Mouse (Mus musculus): ENCODE results near the gene Pip4k2c.

Pip4k2c gene

DNA sequence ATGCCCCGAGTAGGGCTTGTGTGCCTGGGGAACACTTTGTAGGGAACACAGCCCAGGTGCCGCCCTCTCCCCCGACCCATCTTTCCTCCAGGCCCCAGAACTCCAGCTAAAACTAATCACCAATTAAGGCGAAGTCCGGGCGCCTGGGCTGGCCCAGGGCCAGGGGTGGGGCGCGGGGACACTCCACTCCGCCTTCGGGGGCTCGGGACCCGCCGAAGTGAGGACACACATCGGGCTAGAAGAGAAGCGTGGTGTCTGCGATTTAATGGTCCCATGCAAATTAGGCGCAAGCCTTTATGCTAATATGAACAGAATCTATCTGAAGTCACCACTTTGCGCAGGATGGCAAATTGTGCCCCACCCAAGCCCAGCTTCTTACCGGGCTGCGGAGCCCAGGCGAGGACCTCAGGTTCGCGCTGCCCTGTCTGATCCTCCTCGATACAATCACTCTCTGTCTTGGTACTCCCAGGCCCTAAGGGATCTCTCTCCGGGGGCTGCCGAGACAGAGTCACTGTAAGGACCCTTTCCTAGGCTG, 22.2 kb downstream of the Pip4k2c start:
- no peak for DNase-seq (ENCODE audit: extremely low read depth, low read depth, low spot score)

GRCm38 (mm10) chr10:127188465-127189115, 22.8 kb downstream of the Pip4k2c start:
- no peak for DNase-seq (ENCODE audit: extremely low read depth, low read depth, low spot score)

DNA sequence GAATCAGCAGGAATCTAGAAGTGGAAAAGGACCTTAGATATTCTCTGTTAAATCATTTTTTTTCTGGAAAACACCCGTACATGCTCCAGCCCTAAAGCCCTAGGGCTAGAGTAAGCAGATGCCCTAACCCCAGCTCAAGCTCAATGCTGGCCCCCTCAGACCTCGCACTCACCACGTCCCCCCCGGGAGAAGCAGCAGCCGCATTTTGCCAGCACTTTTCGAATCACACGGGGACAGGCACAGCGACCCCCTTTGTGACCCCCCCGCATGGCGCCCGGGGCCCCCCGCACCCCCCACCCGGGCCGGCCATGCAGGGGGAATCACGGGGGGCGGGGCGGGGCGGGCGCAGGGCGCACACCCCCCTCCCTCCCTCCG, 23.3 kb downstream of the Pip4k2c start:
- DNase-seq (ENCODE audit: extremely low read depth, low read depth, low spot score) = no peak

GRCm38 (mm10) chr10:127187371-127188078, 23.9 kb downstream of the Pip4k2c start:
- DNase-seq (ENCODE audit: extremely low read depth, low read depth, low spot score) = no peak

DNA sequence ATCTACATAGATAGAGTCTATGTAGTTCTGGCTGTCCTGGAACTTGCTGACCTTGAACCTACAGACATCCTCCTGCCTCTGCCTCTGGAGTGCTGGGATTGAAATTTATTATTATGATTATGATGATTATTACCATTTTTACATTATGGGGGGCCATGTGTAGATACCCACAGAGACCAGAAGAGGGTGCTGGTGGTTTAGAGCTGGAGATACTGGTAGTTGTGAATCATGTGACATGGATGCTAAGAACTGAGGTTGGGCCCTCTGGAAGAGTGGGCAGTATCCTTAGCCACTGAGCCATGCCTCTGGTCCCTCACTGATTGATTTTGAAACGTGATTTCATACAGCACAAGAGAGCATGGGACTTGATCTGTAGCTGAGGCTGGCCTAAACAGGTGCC, 24.9 kb downstream of the Pip4k2c start:
- DNase-seq (ENCODE audit: extremely low read depth, low read depth, low spot score) = no peak

- no peak for DNase-seq (ENCODE audit: extremely low read depth, low read depth, low spot score)
Measured at GRCm38 (mm10) chr10:127185506-127185905, 25.9 kb downstream of the Pip4k2c start.

- DNase-seq (ENCODE audit: extremely low read depth, low read depth, low spot score) = no peak
Measured at GRCm38 (mm10) chr10:127185101-127185500, 26.3 kb downstream of the Pip4k2c start.

DNA sequence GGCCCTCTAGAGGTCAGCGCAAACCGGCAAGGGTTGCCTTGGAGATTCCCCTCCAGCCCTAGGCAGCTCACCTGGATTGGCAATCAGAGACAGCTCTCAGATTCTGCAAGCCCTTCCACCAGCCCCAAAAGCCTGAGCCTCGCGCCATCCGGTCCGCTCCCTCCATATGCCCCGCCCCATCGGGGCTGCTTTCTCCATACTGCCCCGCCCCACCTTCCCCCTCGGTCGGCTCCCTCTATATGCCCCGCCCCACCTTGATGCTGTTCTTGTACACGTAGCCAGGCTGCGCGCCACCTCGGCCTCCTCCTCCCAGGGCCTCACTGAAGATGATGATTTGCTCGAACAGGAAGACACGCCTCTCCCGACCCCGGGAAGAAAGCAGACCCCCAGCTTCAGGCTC, 27.6 kb downstream of the Pip4k2c start:
- DNase-seq (ENCODE audit: extremely low read depth, low read depth, low spot score) = no peak

- no peak for DNase-seq (ENCODE audit: extremely low read depth, low read depth, low spot score)
Measured at GRCm38 (mm10) chr10:127182624-127183023, 28.8 kb downstream of the Pip4k2c start.

GRCm38 (mm10) chr10:127181566-127181965, 29.8 kb downstream of the Pip4k2c start:
- DNase-seq (ENCODE audit: extremely low read depth, low read depth, low spot score) = no peak

- DNase-seq (ENCODE audit: extremely low read depth, low read depth, low spot score) = no peak
Measured at GRCm38 (mm10) chr10:127180695-127181047, 30.7 kb downstream of the Pip4k2c start.

DNA sequence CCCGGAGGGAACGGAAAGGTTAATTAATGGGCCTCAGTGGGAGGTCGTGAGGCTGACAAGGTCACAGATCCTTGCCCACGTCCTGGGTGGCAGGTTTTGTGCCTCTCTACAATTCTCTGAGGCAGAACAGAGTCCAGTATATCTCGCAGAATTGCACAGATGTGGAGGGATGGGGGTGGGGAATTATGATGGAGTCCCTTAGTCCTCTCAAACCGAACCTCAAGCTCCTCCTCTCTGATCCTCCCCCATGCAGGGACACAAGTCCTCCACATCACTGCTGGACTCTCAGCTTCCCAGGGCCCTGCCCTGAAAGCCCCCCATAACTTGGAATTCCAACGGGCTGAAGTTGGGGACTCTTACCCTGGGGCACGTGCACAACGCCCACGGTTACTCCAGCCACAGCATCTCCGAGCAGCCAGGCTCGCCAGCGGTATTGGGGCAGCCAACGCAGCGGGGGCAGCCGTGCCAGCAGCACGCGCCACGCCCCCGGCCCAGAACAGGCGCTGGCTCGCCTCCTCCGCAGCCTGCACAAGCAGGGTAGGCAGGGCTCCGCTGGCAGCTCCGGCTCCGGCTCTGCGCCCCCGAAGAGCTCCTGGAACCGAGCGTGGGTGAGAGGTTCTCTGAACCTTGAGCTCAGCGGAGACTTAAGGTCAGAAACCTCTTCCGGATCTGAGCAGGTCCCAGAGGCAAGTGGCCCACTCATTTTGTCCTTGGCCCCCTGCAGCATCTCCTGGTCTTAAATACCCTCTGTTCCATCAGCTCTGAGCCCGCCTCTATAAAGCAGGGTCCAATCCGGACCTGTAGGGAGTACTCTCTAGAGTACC, 31.3 kb downstream of the Pip4k2c start, which contains the start of gene Slc26a10:
TSS of gene Slc26a10 (minus strand) at position 775 of the 824 bp plus-strand sequence.
- DNase-seq (ENCODE audit: extremely low read depth, low read depth, low spot score) = no peak

DNA sequence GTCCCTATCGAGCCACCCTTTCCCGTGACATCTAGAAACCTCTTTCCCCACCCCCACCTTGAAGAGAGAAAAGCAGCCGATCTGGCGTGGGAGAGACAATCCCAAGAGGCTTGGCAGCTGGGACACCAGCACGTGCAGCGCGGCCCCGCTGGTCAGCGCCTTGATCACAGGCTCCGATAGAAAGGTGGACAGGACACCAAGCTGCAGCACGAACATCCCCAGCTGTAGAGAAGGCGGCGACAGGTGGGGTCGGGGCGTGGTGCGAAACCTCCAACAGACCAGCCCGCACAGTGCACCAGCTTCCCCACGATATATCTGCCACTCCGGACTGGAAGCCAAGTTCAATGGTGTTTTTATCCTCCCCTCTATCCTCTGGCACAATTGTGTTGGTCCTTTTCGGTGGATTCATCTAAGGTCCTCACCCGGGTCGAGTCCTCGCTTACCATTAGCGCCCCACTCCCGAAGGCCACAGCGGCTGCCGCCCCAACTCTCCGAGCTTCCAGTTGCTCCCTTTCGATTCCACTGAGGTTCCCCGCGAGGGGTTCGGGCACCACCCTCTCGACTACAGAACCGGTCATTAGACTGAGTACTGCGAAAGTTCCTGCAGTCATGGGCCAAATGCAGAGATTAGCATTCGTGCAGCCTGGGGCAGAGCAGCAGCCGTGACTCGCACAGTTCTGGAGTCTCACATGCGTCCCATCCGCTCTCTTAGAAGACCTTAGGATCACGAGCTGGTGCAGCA, 32.9 kb downstream of the Pip4k2c start:
- no peak for DNase-seq (ENCODE audit: extremely low read depth, low read depth, low spot score)

- DNase-seq (ENCODE audit: extremely low read depth, low read depth, low spot score) = no peak
Measured at GRCm38 (mm10) chr10:127177719-127178118, 33.7 kb downstream of the Pip4k2c start.

- no peak for DNase-seq (ENCODE audit: extremely low read depth, low read depth, low spot score)
Measured at GRCm38 (mm10) chr10:127177235-127177634, 34.1 kb downstream of the Pip4k2c start.

GRCm38 (mm10) chr10:127176756-127177155, 34.6 kb downstream of the Pip4k2c start:
- no peak for DNase-seq (ENCODE audit: extremely low read depth, low read depth, low spot score)

DNA sequence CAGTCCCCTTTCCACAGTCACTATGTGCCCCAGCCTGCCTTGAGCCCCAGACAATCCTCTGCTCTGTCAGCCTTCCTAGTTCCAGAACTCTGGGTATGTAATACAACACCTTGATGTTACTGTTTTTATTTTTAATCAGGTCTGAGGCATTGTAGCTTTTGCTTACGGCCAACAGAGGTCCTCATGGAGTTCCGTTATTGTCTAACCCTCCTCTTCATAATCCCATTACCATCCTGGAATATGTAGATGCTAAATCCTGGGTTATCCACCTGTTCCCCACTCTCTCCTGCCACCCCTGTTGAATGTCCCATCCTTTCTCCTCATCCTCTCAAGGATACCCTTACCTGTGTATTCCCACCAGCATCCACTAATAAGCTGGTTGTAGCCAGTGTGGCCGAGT, 35.2 kb downstream of the Pip4k2c start:
- no peak for DNase-seq (ENCODE audit: extremely low read depth, low read depth, low spot score)

- no peak for DNase-seq (ENCODE audit: extremely low read depth, low read depth, low spot score)
Measured at GRCm38 (mm10) chr10:127174170-127174569, 37.2 kb downstream of the Pip4k2c start.

GRCm38 (mm10) chr10:127173148-127174065, 38.0 kb downstream of the Pip4k2c start:
- DNase-seq (ENCODE audit: extremely low read depth, low read depth, low spot score) = no peak

Measured in fat pad, adult 2 months (tissue).